Mouse (Mus musculus): Measurements from ENCODE around the gene Rpl14.

DNA sequence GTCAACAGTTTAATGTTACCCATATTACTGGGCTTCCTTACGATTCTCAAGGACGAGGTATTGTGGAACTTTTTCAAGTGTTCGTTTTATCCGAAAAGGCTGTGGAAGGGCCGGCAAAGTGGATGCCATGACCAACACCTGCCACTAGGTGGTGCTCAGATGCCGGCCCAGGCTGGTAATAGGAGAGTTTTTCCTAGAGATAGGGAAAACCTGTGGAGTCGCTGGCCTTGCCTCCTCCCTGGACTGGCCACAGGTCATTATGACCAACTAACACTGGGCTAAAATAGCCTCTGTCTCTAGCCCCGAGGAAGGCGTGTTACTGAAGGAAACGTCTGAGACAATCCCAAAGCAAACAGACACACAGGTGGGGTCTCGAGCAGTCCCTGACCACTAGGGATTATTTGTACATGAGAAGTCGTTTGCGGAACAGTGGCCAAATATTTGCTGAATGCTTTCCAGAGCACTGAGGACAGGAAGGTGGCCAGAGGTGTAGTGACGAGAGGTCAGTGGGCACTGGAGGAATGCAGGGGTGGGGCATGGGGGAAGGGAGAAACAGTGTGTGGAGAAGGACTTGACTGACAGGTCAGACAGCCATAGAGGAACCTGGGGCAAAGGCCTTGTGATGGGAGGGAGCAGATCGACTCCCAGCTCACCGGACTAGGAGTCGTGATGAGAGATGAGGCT is 30.4 kb downstream of the Rpl14 start:
- TF ChIP-seq CTCF (IDR thresholded peaks at IDR 0.05; ENCODE audit: borderline replicate concordance, extremely low read depth, insufficient read depth, insufficient read length) (peak; percentile 93), POLR2A (IDR thresholded peaks at IDR 0.05; ENCODE audit: borderline replicate concordance, extremely low read depth, insufficient read depth, insufficient read length, poor library complexity, severe bottlenecking) (no peak)
